Mouse (Mus musculus) frontal cortex, postnatal 14 days (tissue): ENCODE measurements around the gene Gm20828.
"Not testable (repeated sequence)": the region's sequence is repeated elsewhere in the genome, so short reads cannot be mapped to it uniquely, and the experiment has no call there.

Experiments used
- DNase-seq, 2 experiments: peaks; one replicate each; pipeline ENCODE4 v3.0.0; 2022; ENCODE audit warnings: low spot score in 2 of 2

Gene Gm20828

GRCm38 (mm10) chrY:11199274-11199673, at the start of gene Gm20828:
TSS of gene Gm20828 (minus strand) at chrY:11199374.
- not testable (repeated sequence) for DNase-seq
